Mouse (Mus musculus) olfactory bulb, adult 2 months (tissue): ENCODE results near the gene Thsd4. TPM values are rescaled to one million over a fixed set of nuclear protein-coding genes. Genes with fewer than 3 reads are reported as not detected.

Source experiments
- H3K27ac ChIP-seq: fragments of 200-500 bp; 2 replicates; pipeline ENCODE4 v1.5.1; 2012; ENCODE audit warnings: low read depth, low read length; ENCODE audit not compliant: insufficient read depth
- H3K4me1 ChIP-seq: fragments of 200-500 bp; 2 replicates; pipeline ENCODE4 v1.6.1; 2012; ENCODE audit warnings: low read length; ENCODE audit not compliant: control insufficient read depth, insufficient read depth
- H3K4me3 ChIP-seq: fragments of 200-500 bp; 2 replicates; pipeline ENCODE4 v1.5.1; 2012; ENCODE audit warnings: mild to moderate bottlenecking, low read depth, low read length, moderate library complexity; ENCODE audit not compliant: insufficient read depth
- CTCF ChIP-seq: fragments of 200-500 bp; IDR thresholded peaks from 2 replicates; pipeline ENCODE4 v1.5.1; 2012; ENCODE audit warnings: low read depth, mild to moderate bottlenecking, low read length, moderate library complexity; ENCODE audit not compliant: insufficient read depth
- POLR2A ChIP-seq: fragments of 200-500 bp; IDR thresholded peaks from 2 replicates; pipeline ENCODE4 v1.6.1; 2012; ENCODE audit warnings: mild to moderate bottlenecking, low read depth, low read length, moderate library complexity; ENCODE audit not compliant: insufficient read depth
- WGBS: fragments of 180-500 bp; shearing (Covaris S2); methylation state at CpG from one replicate; pipeline ENCODE4 v1.1.7; 2018; 5-methylcytosine and 5-hydroxymethylcytosine counted together
- polyA plus RNA-seq: library from polyadenylated mRNA; stranded (reverse); fragments of >200 nt; gene quantifications from 2 replicates; pipeline ENCODE4 v1.2.4, GENCODE M21; 2012; ENCODE audit warnings: low replicate concordance; ENCODE audit not compliant: missing spikeins, insufficient read depth, insufficient read length

Thsd4 gene
- polyA plus RNA-seq, 1 experiment, result not detected

DNA sequence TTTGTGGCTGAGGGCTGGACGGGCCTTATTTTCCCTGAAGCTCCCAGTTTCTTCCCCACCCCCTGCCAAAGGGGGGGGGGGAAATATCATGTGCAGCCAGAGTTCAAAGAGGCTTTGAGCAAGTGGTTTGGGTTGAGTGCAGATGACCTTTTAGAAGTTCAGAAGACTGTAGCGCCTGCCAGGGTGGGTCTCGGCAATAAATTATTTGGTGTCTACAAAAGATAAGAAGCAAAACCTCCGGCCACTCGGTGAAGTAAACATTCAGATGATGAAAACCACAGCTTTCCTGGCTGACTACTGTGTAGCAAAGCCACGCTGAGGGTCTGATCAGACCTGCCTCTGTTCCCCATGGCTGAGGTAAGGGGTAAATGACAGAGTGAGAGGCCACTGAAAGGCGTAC lies 116.1 kb downstream of the Thsd4 start:
- no peaks in the 10 kb centered on the region; the same call in 1 of the 2 replicates for H3K4me1 ChIP-seq
- H3K27ac ChIP-seq, result no peak overlapping the region
- H3K4me3 ChIP-seq, result no peak overlapping the region
- WGBS, result 83% methylated on average over 7 of the region's 7 CpGs
- TF ChIP-seq CTCF (no peak), POLR2A (no peak)

DNA sequence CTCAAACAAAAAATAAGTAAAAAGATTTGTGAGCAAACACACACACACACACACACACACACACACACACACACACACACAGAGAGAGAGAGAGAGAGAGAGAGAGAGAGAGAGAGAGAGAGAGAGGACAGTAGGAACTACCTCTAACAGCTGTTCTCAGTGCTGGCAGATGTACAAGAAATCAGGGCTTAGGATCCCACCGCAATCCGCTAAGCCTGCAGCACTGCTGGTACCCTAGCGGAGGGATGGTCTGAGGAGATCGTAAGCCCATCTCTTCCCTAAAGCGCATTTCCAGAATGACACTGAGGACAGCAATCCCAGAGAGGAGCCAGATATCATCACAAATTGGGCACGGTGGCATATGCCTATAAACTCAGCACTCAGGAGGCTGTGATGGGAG lies 119.2 kb downstream of the Thsd4 start:
- no peak for TF ChIP-seq CTCF
- H3K4me1 ChIP-seq, result no peaks in the 10 kb centered on the region; the same call in 1 of the 2 replicates
- WGBS, result 92% methylated on average over 6 of the region's 6 CpGs
- H3K27ac ChIP-seq, result no peak overlapping the region
- H3K4me3 ChIP-seq, result no peak overlapping the region

DNA sequence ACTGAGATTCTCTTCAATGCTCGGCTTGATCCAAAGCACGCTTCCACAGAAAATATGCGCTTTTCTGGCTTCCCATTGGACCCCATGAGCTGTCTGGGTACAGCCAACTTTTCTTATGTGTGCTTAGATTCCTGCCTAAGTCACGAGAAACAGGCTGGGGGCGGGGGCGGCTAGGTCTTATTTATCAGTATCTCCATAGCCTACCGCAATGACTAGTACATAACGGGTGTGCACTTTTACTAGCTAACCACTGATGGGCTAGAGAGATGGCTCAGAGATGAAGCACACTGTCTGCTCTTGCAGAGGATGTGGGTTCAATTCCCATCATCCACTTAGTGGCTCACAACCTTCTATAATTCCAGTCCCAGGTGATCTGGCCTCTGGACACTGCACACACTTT lies 121.8 kb downstream of the Thsd4 start:
- H3K27ac ChIP-seq, result no peak overlapping the region
- no peaks in the 10 kb centered on the region for H3K4me1 ChIP-seq
- 95% methylated on average over 8 of the region's 8 CpGs for WGBS
- H3K4me3 ChIP-seq, result no peak overlapping the region
- TF ChIP-seq POLR2A, result no peak
- TF ChIP-seq CTCF, result no peak

DNA sequence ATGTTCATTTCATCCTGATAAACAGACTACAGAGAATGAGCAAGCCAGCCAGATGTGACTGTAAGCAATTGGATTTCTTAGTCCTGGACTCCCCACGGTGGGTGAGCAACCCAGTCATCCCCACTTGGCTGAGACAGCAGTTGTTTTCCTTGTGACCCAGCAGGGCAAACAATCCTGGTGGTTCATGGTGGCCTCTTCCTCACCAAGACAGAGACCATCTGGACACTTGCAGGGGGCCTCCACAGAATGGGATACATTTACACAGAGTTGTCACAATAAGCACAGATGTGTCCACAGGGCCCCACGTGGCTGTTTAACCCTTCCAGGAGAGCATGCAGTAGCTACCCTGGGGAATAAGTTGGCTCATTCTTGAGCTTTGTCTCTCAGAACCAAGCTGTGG lies 123.8 kb downstream of the Thsd4 start:
- 38% methylated on average over 2 of the region's 2 CpGs for WGBS
- H3K27ac ChIP-seq, result no peak overlapping the region
- TF ChIP-seq CTCF (no peak), POLR2A (no peak)
- H3K4me1 ChIP-seq, result no peaks in the 10 kb centered on the region
- H3K4me3 ChIP-seq, result no peak overlapping the region

DNA sequence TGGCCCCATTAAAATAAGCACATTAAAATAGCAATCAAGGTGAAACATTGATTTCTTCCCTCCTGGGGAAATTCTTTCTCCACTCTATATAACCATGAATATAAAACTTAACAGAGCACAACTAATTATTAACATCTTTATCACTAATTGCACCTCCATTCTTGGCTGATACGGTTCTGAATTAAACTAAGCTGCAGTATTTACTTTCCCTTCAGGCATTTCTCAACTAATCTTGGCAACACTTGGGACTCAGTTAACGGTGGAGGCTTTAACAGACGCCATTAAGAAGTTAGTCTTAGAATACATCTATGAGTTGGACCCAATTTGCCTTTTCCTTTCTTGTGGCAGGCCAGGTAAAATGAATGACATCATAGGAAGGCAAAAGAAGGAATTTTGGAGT lies 125.8 kb downstream of the Thsd4 start:
- Histone ChIP-seq H3K27ac (no peak overlapping the region), H3K4me3 (no peak overlapping the region), H3K4me1 (no peaks in the 10 kb centered on the region)
- no peak for TF ChIP-seq CTCF
- TF ChIP-seq POLR2A, result no peak
- 48% methylated on average over 3 of the region's 3 CpGs for WGBS

DNA sequence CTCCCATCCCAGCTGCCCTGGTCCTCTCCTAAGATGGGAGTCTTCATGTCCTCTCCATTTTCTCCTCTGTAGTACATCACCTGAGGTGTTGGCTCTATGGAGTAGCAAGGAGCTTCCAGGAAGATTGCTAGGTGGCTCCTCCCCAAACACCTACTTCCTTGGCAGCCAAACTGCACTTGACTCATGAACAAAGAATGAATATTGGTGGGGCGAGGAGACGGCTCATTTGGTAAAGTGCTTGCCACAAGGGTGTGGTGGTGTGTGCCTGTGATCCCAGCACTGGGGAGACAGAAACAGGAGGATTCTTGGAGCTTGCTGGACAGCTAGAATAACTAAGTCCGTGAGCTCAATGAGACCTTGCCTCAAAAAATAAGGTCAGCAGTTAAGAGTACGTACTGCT lies 128.9 kb downstream of the Thsd4 start:
- Histone ChIP-seq H3K4me1 (no peaks in the 10 kb centered on the region), H3K27ac (no peak overlapping the region), H3K4me3 (no peak overlapping the region)
- TF ChIP-seq CTCF, result no peak
- TF ChIP-seq POLR2A, result no peak
- 89% methylated on average over 4 of the region's 4 CpGs for WGBS

DNA sequence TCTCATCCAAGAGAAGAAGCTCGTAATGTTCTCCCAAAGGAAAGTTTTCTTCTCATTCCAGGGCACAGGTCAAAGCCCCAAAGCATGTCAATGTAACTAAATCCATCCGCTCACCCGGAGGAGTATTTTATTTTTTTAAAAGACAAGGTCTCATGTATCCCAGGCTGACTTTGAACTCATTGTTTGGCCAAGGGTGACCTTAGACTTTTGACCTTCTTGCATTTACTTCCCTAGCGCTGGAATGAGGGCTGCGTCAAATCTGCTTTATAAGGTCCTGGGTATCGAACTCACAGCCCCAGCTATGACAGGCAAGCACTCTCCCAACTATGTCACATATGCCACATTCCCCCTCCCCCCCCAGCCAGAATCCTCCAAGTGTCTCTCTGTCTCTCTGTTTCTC lies 137.1 kb downstream of the Thsd4 start:
- no peak overlapping the region for H3K27ac ChIP-seq
- H3K4me3 ChIP-seq, result no peak overlapping the region
- no peak for TF ChIP-seq POLR2A
- TF ChIP-seq CTCF, result no peak
- peaks cover 7% of the 10 kb centered on the region; the same call in 1 of the 2 replicates for H3K4me1 ChIP-seq
- 91% methylated on average over 6 of the region's 6 CpGs for WGBS

DNA sequence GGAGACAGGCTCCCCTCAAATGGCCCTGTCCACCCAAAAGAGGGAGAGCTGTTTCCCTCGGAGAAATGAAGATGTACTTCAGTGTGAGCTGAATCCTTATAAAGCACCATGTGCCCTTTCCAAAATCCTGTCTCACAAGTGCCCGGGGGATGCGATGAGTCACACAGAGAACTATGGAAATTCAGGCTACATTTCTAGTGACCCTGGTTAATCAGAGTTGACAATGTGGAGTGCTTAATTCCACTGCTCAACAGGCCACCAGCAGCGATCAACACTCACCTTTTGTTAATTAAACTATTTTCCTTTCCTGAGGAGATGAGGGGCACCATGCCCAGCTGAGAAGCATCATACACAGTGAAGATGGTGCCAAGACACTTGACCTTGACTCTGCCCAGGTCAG lies 138.9 kb downstream of the Thsd4 start:
- TF ChIP-seq POLR2A, result no peak
- no peak for TF ChIP-seq CTCF
- WGBS, result 34% methylated on average over 4 of the region's 4 CpGs
- Histone ChIP-seq H3K27ac (peak overlapping the region; percentile 39; the same call in 1 of the 2 replicates), H3K4me1 (peaks cover 7% of the 10 kb centered on the region; the same call in 1 of the 2 replicates), H3K4me3 (no peak overlapping the region)

DNA sequence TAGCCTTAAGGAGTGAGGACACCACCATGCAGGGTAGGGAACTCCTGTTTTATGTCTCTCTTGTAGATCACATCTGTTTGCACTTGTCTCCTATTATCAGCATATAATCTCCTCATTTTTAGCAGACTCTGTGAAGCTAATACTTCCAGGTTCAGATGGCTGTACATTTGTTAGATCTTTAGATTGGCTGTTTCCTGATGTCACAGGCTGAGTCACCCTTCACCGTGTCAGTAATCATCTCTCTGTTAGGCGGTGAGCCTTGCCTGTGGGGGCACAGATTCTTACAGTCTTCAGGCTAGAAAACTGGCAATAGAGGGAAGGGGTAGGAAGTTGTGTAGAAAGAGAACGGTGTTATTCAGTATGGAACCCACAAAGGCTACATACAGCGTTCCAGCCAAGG lies 139.3 kb downstream of the Thsd4 start:
- H3K4me3 ChIP-seq, result no peak overlapping the region
- peak overlapping the region; percentile 39; the same call in 1 of the 2 replicates for H3K27ac ChIP-seq

DNA sequence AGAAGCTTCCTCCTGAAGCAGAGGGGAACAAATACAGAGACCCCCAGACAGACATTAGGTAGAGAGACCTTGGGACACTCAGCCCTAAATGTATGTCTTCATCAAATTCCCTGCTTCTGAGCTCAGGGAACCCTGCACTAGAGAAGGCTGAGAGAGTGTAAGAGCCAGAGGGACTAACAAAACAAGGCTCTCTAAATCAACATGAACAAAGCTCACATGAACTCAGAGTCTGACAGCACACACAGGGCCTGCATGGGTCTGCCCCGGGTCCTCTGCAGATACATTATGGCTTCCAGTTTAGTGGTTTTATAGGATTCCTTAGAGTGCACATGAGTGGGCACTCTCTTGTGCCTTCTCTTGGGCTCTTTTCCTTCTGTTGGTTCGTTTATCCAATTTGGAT lies 140.8 kb downstream of the Thsd4 start:
- Histone ChIP-seq H3K4me3 (no peak overlapping the region), H3K27ac (no peak overlapping the region), H3K4me1 (peaks cover 7% of the 10 kb centered on the region; the same call in 1 of the 2 replicates)
- 95% methylated on average over 2 of the region's 2 CpGs for WGBS
- TF ChIP-seq POLR2A (no peak), CTCF (no peak)

More for the DNA sequence above, 139.3 kb downstream of the Thsd4 start:
- TF ChIP-seq POLR2A, result no peak
- no peak for TF ChIP-seq CTCF
- WGBS, result 45% methylated on average over 4 of the region's 4 CpGs
- H3K4me1 ChIP-seq, result peaks cover 7% of the 10 kb centered on the region; the same call in 1 of the 2 replicates

DNA sequence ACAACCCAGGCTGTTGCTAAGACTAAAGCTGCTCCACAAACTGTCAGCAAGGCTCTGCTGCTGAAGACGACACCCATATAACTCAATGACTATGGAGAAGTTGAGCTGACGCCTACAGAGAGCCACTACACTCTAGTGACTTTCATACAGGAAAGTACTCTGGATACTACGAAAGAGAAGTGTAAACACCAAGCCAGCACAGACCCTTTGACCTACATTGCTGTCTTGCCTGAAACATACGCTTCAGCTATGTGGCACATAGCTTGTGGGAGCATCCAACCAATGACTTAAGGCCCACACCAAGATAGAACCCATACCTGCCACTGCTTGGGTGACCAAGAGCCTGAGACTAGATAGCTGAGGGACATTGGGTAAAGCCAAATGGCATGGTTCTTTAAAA lies 141.3 kb downstream of the Thsd4 start:
- no peak overlapping the region for H3K4me3 ChIP-seq
- 89% methylated on average over 4 of the region's 4 CpGs for WGBS
- peaks cover 7% of the 10 kb centered on the region; the same call in 1 of the 2 replicates for H3K4me1 ChIP-seq
- TF ChIP-seq POLR2A (no peak), CTCF (no peak)
- no peak overlapping the region for H3K27ac ChIP-seq
